Mouse (Mus musculus): ENCODE results near the gene Gatd1. TPM values are rescaled to one million over a fixed set of nuclear protein-coding genes. Genes with fewer than 3 reads are reported as not detected.

The Gatd1 gene
- polyA plus RNA-seq, 1 experiment from 2014 or later: 60.6 TPM

GRCm38 (mm10) chr7:141440613-141441012 is 26.7 kb upstream of the Gatd1 start:
- Histone ChIP-seq H3K9me3 (no peaks in the 10 kb centered on the region), H3K27ac (0 out of 2 replicates have a peak overlapping the region, but pooled peaks have one; percentile 13), H3K9ac (replicated peaks) (no peak overlapping the region), H3K4me2 (no peak overlapping the region), H3K4me1 (replicated peaks) (peaks cover 47% of the 10 kb centered on the region), H3K4me3 (replicated peaks) (no peak overlapping the region), H3K27me3 (no peaks in the 10 kb centered on the region), H3K36me3 (peaks cover 45% of the 10 kb centered on the region)
- WGBS: 28% methylated on average over 6 of the region's 6 CpGs
- ATAC-seq (ENCODE audit: insufficient number of reproducible peaks, insufficient read depth, low FRiP score, low TSS enrichment, low read depth): no peak

- Histone ChIP-seq H3K4me3 (replicated peaks) (no peak overlapping the region), H3K36me3 (peaks cover 45% of the 10 kb centered on the region), H3K27ac (no peak overlapping the region), H3K4me1 (replicated peaks) (peaks cover 55% of the 10 kb centered on the region), H3K9me3 (no peaks in the 10 kb centered on the region), H3K27me3 (no peaks in the 10 kb centered on the region), H3K9ac (replicated peaks) (no peak overlapping the region; the same call in 1 of the 2 replicates), H3K4me2 (no peak overlapping the region)
- ATAC-seq (ENCODE audit: insufficient number of reproducible peaks, insufficient read depth, low FRiP score, low TSS enrichment, low read depth): no peak
- 91% methylated on average over 11 of the region's 11 CpGs for WGBS
These were observed 25.9 kb upstream of the Gatd1 start for GRCm38 (mm10) chr7:141439811-141440210.

GRCm38 (mm10) chr7:141439140-141439679 is 25.3 kb upstream of the Gatd1 start:
- no peaks in the 10 kb centered on the region for H3K9me3 ChIP-seq
- peaks cover 45% of the 10 kb centered on the region for H3K36me3 ChIP-seq
- H3K4me3 ChIP-seq (replicated peaks): no peak overlapping the region
- H3K9ac ChIP-seq (replicated peaks): peak overlapping the region; percentile 4; the same call in 1 of the 2 replicates
- WGBS: 96% methylated on average over 10 of the region's 10 CpGs
- no peak overlapping the region for H3K4me2 ChIP-seq
- H3K27ac ChIP-seq: no peak overlapping the region
- H3K27me3 ChIP-seq: no peaks in the 10 kb centered on the region
- no peak for ATAC-seq (ENCODE audit: insufficient number of reproducible peaks, insufficient read depth, low FRiP score, low TSS enrichment, low read depth)
- H3K4me1 ChIP-seq (replicated peaks): peaks cover 58% of the 10 kb centered on the region

GRCm38 (mm10) chr7:141438201-141438968 is 24.4 kb upstream of the Gatd1 start:
- Histone ChIP-seq H3K27me3 (no peaks in the 10 kb centered on the region), H3K9me3 (no peaks in the 10 kb centered on the region), H3K4me2 (no peak overlapping the region), H3K36me3 (peaks cover 50% of the 10 kb centered on the region), H3K9ac (replicated peaks) (no peak overlapping the region), H3K4me3 (replicated peaks) (no peak overlapping the region), H3K27ac (no peak overlapping the region), H3K4me1 (replicated peaks) (peaks cover 61% of the 10 kb centered on the region)
- ATAC-seq (ENCODE audit: insufficient number of reproducible peaks, insufficient read depth, low FRiP score, low TSS enrichment, low read depth): no peak
- 92% methylated on average over 12 of the region's 12 CpGs for WGBS

GRCm38 (mm10) chr7:141437178-141438120 is 23.5 kb upstream of the Gatd1 start, which contains the start of gene Slc25a22:
Gene Slc25a22 (minus strand): TSS chr7:141437892.
- H3K9me3 ChIP-seq: no peaks in the 10 kb centered on the region
- peak within 1 kb of the TSS; percentile 76 for H3K9ac ChIP-seq (replicated peaks)
- peaks cover 59% of the 10 kb centered on the region for H3K36me3 ChIP-seq
- peak within 1 kb of the TSS; percentile 70 for H3K4me3 ChIP-seq (replicated peaks)
- H3K27ac ChIP-seq: peak within 1 kb of the TSS; percentile 64
- H3K4me2 ChIP-seq: peak within 1 kb of the TSS; percentile 87
- WGBS: 6% methylated on average over 53 of the region's 53 CpGs
- H3K27me3 ChIP-seq: no peaks in the 10 kb centered on the region
- ATAC-seq (ENCODE audit: insufficient number of reproducible peaks, insufficient read depth, low FRiP score, low TSS enrichment, low read depth): peak; percentile 64
- H3K4me1 ChIP-seq (replicated peaks): peaks cover 53% of the 10 kb centered on the region

GRCm38 (mm10) chr7:141436523-141436892 is 22.6 kb upstream of the Gatd1 start:
- 74% methylated on average over 2 of the region's 2 CpGs for WGBS
- peak overlapping the region; percentile 87 for H3K4me2 ChIP-seq
- H3K27ac ChIP-seq: no peak overlapping the region
- H3K36me3 ChIP-seq: peaks cover 62% of the 10 kb centered on the region
- no peak for ATAC-seq (ENCODE audit: insufficient number of reproducible peaks, insufficient read depth, low FRiP score, low TSS enrichment, low read depth)
- no peaks in the 10 kb centered on the region for H3K27me3 ChIP-seq
- peaks cover 46% of the 10 kb centered on the region for H3K4me1 ChIP-seq (replicated peaks)
- H3K9ac ChIP-seq (replicated peaks): peak overlapping the region; percentile 76
- peak overlapping the region; percentile 70 for H3K4me3 ChIP-seq (replicated peaks)
- no peaks in the 10 kb centered on the region for H3K9me3 ChIP-seq

- Histone ChIP-seq H3K9ac (replicated peaks) (no peak overlapping the region), H3K27ac (no peak overlapping the region), H3K4me2 (peak overlapping the region; percentile 87), H3K4me3 (replicated peaks) (0 out of 2 replicates have a peak overlapping the region, but pooled peaks have one; percentile 70), H3K9me3 (no peaks in the 10 kb centered on the region), H3K27me3 (no peaks in the 10 kb centered on the region), H3K36me3 (peaks cover 62% of the 10 kb centered on the region), H3K4me1 (replicated peaks) (peaks cover 45% of the 10 kb centered on the region)
- 82% methylated on average over 9 of the region's 9 CpGs for WGBS
- ATAC-seq (ENCODE audit: insufficient number of reproducible peaks, insufficient read depth, low FRiP score, low TSS enrichment, low read depth): no peak
These were observed 22.1 kb upstream of the Gatd1 start for GRCm38 (mm10) chr7:141435856-141436522.

- Histone ChIP-seq H3K4me2 (peak overlapping the region; percentile 87), H3K27me3 (no peaks in the 10 kb centered on the region), H3K27ac (peak overlapping the region; percentile 62), H3K9ac (replicated peaks) (peak overlapping the region; percentile 72; the same call in 1 of the 2 replicates), H3K4me1 (replicated peaks) (peaks cover 39% of the 10 kb centered on the region), H3K36me3 (peaks cover 62% of the 10 kb centered on the region), H3K9me3 (no peaks in the 10 kb centered on the region), H3K4me3 (replicated peaks) (peak overlapping the region; percentile 54)
- 4% methylated on average over 17 of the region's 17 CpGs for WGBS
- no peak for ATAC-seq (ENCODE audit: insufficient number of reproducible peaks, insufficient read depth, low FRiP score, low TSS enrichment, low read depth)
These were observed 21.4 kb upstream of the Gatd1 start for GRCm38 (mm10) chr7:141435129-141435855.

- H3K4me2 ChIP-seq: peak overlapping the region; percentile 87
- H3K27ac ChIP-seq: peak overlapping the region; percentile 62
- WGBS: 14% methylated on average over 8 of the region's 8 CpGs
- H3K36me3 ChIP-seq: peaks cover 59% of the 10 kb centered on the region
- H3K9ac ChIP-seq (replicated peaks): peak overlapping the region; percentile 72
- H3K4me1 ChIP-seq (replicated peaks): peaks cover 43% of the 10 kb centered on the region
- peak overlapping the region; percentile 54 for H3K4me3 ChIP-seq (replicated peaks)
- no peaks in the 10 kb centered on the region for H3K9me3 ChIP-seq
- no peaks in the 10 kb centered on the region for H3K27me3 ChIP-seq
- ATAC-seq (ENCODE audit: insufficient number of reproducible peaks, insufficient read depth, low FRiP score, low TSS enrichment, low read depth): no peak
These were observed 20.5 kb upstream of the Gatd1 start for GRCm38 (mm10) chr7:141434464-141434863.
